Mouse (Mus musculus): ENCODE data around the gene Ccnj. TPM values are rescaled to one million over a fixed set of nuclear protein-coding genes. Genes with fewer than 3 reads are reported as not detected.

Ccnj gene
- polyA plus RNA-seq, 1 experiment from 2014 or later, result 42.6 TPM

- Histone ChIP-seq H3K9ac (ENCODE audit: low read length) (peak overlapping the region; percentile 78), H3K36me3 (ENCODE audit: control insufficient read depth, insufficient read depth, low read length) (no peaks in the 10 kb centered on the region), H3K9me3 (ENCODE audit: control insufficient read depth, low read length) (no peaks in the 10 kb centered on the region), H3K4me2 (peak overlapping the region; percentile 63), H3K27ac (ENCODE audit: low read depth, low read length) (peak overlapping the region; percentile 83), H3K4me3 (ENCODE audit: low read depth, low read length) (peak overlapping the region; percentile 53), H3K4me1 (ENCODE audit: control insufficient read depth, insufficient read depth, low read length) (no peaks in the 10 kb centered on the region), H3K27me3 (ENCODE audit: control insufficient read depth, insufficient read depth, low read length) (peaks cover 14% of the 10 kb centered on the region)
- peak; percentile 98 for ATAC-seq (ENCODE audit: low FRiP score)
- 2% methylated on average over 51 of the region's 51 CpGs for WGBS
- peak; percentile 100 for DNase-seq (ENCODE audit: low spot score, missing footprints)
Measured at GRCm38 (mm10) chr19:40872955-40873665, 42.0 kb downstream of the Ccnj start.

- Histone ChIP-seq H3K9ac (ENCODE audit: low read length) (no peak overlapping the region), H3K27ac (ENCODE audit: low read depth, low read length) (no peak overlapping the region), H3K4me1 (ENCODE audit: control insufficient read depth, insufficient read depth, low read length) (no peaks in the 10 kb centered on the region), H3K4me2 (no peak overlapping the region), H3K9me3 (ENCODE audit: control insufficient read depth, low read length) (no peaks in the 10 kb centered on the region), H3K4me3 (ENCODE audit: low read depth, low read length) (no peak overlapping the region), H3K27me3 (ENCODE audit: control insufficient read depth, insufficient read depth, low read length) (peaks cover 8% of the 10 kb centered on the region), H3K36me3 (ENCODE audit: control insufficient read depth, insufficient read depth, low read length) (no peaks in the 10 kb centered on the region)
- no peak for DNase-seq (ENCODE audit: low spot score, missing footprints)
- 88% methylated on average over 4 of the region's 4 CpGs for WGBS
- no peak for ATAC-seq (ENCODE audit: low FRiP score)
Measured at GRCm38 (mm10) chr19:40881700-40882099, 50.6 kb downstream of the Ccnj start.

GRCm38 (mm10) chr19:40888887-40889286 lies 57.8 kb downstream of the Ccnj start:
- Histone ChIP-seq H3K27ac (ENCODE audit: low read depth, low read length) (no peak overlapping the region), H3K4me1 (ENCODE audit: control insufficient read depth, insufficient read depth, low read length) (no peaks in the 10 kb centered on the region), H3K9me3 (ENCODE audit: control insufficient read depth, low read length) (no peaks in the 10 kb centered on the region; the same call in 1 of the 2 replicates), H3K27me3 (ENCODE audit: control insufficient read depth, insufficient read depth, low read length) (peaks cover 17% of the 10 kb centered on the region), H3K36me3 (ENCODE audit: control insufficient read depth, insufficient read depth, low read length) (no peaks in the 10 kb centered on the region), H3K4me2 (no peak overlapping the region), H3K9ac (ENCODE audit: low read length) (no peak overlapping the region), H3K4me3 (ENCODE audit: low read depth, low read length) (no peak overlapping the region)
- DNase-seq (ENCODE audit: low spot score, missing footprints) (no peak), ATAC-seq (ENCODE audit: low FRiP score) (no peak)
- WGBS, result 97% methylated on average over 1 of the region's 1 CpGs

- 43% methylated on average over 21 of the region's 21 CpGs for WGBS
- peak overlapping the region; percentile 79 for H3K4me3 ChIP-seq (ENCODE audit: low read depth, low read length)
- peak overlapping the region; percentile 91; the same call in 1 of the 2 replicates for H3K27ac ChIP-seq (ENCODE audit: low read depth, low read length)
- no peaks in the 10 kb centered on the region; the same call in 1 of the 2 replicates for H3K9me3 ChIP-seq (ENCODE audit: control insufficient read depth, low read length)
- H3K27me3 ChIP-seq (ENCODE audit: control insufficient read depth, insufficient read depth, low read length), result peaks cover 12% of the 10 kb centered on the region
- H3K4me2 ChIP-seq, result peak overlapping the region; percentile 41
- H3K36me3 ChIP-seq (ENCODE audit: control insufficient read depth, insufficient read depth, low read length), result no peaks in the 10 kb centered on the region
- peak; percentile 56 for ATAC-seq (ENCODE audit: low FRiP score)
- no peaks in the 10 kb centered on the region; the same call in 1 of the 2 replicates for H3K4me1 ChIP-seq (ENCODE audit: control insufficient read depth, insufficient read depth, low read length)
- H3K9ac ChIP-seq (ENCODE audit: low read length), result peak overlapping the region; percentile 90
- no peak for DNase-seq (ENCODE audit: low spot score, missing footprints)
Measured at GRCm38 (mm10) chr19:40894071-40894506, 63.0 kb downstream of the Ccnj start.

DNA sequence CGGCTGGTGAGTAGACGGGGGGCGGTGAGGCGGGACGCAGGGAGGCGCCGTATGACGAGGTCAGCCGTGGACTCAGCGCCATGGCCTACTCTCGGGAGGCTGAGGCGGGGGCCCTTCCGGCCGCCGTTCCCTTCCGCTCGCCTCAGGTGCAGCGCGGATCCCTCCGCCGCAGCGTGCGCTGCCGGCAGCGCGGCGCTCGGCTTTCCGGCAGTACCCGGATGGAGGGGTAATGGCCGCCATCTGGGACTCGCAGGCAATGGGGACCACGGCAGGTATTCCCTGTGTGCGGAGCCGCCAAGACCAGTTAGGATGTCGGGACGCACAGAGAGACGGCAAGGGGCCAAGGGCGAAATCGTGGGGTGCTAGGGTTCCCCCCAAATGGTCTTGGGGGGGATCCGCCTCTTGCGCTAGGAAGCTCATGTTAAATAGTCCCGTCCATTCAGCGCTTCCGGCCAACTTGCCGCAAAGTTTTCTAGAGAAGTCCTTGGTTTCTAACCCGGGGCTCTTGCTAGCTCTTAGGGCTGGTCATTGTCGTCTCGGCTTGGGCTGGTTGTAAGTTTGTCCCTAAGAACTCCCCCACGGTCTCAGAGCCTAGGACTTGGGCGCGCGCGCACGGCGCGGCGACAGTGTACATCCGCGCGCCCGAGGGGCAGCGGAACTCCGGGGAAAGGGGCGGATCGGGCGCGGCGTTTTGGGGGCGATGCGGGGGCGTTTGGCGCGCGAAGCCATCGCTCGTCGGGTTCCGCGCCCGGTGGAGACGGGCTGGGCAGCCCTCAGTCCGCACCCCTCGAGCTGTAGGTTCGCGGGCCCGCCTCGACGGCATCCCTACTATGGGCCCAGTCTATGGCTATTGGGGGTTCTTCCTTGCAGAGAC lies 63.7 kb downstream of the Ccnj start, which contains the start of gene Zfp518a:
Zfp518a (plus strand) TSS at position 187 of the 874 bp plus-strand sequence.
- H3K4me3 ChIP-seq (ENCODE audit: low read depth, low read length), result peak within 1 kb of the TSS; percentile 79
- no peaks in the 10 kb centered on the region; the same call in 1 of the 2 replicates for H3K4me1 ChIP-seq (ENCODE audit: control insufficient read depth, insufficient read depth, low read length)
- peak within 1 kb of the TSS; percentile 90 for H3K9ac ChIP-seq (ENCODE audit: low read length)
- DNase-seq (ENCODE audit: low spot score, missing footprints) (peak; percentile 99), ATAC-seq (ENCODE audit: low FRiP score) (peak; percentile 94)
- no peaks in the 10 kb centered on the region for H3K36me3 ChIP-seq (ENCODE audit: control insufficient read depth, insufficient read depth, low read length)
- under 1% methylated on average over 89 of the region's 89 CpGs for WGBS
- peak within 1 kb of the TSS; percentile 41 for H3K4me2 ChIP-seq
- no peaks in the 10 kb centered on the region; the same call in 1 of the 2 replicates for H3K9me3 ChIP-seq (ENCODE audit: control insufficient read depth, low read length)
- H3K27ac ChIP-seq (ENCODE audit: low read depth, low read length), result peak within 1 kb of the TSS; percentile 91
- H3K27me3 ChIP-seq (ENCODE audit: control insufficient read depth, insufficient read depth, low read length), result peaks cover 12% of the 10 kb centered on the region

GRCm38 (mm10) chr19:40895393-40895703 lies 64.3 kb downstream of the Ccnj start:
- Histone ChIP-seq H3K4me2 (peak overlapping the region; percentile 41), H3K4me3 (ENCODE audit: low read depth, low read length) (peak overlapping the region; percentile 79), H3K9me3 (ENCODE audit: control insufficient read depth, low read length) (no peaks in the 10 kb centered on the region; the same call in 1 of the 2 replicates), H3K27me3 (ENCODE audit: control insufficient read depth, insufficient read depth, low read length) (peaks cover 12% of the 10 kb centered on the region), H3K9ac (ENCODE audit: low read length) (peak overlapping the region; percentile 90), H3K36me3 (ENCODE audit: control insufficient read depth, insufficient read depth, low read length) (no peaks in the 10 kb centered on the region), H3K27ac (ENCODE audit: low read depth, low read length) (peak overlapping the region; percentile 91), H3K4me1 (ENCODE audit: control insufficient read depth, insufficient read depth, low read length) (no peaks in the 10 kb centered on the region; the same call in 1 of the 2 replicates)
- DNase-seq (ENCODE audit: low spot score, missing footprints) (no peak), ATAC-seq (ENCODE audit: low FRiP score) (no peak)
- 1% methylated on average over 6 of the region's 6 CpGs for WGBS

Small RNA genes lying within 50 kb of the gene (microRNA-seq; reads per million reads assigned to microRNA genes)
- gene Mir8092, result 1.3 reads per million

Other genes with a start within 250 kb of the Ccnj start
- gene Aldh18a1, start 242.8 kb upstream of the Ccnj start, polyA plus RNA-seq (2014; fragmentation: Nextera tagmentation; extraction: Ambion mirVana), result 67.0 and 75.4 TPM in 2 replicates
- gene Tctn3, start 219.0 kb upstream of the Ccnj start, polyA plus RNA-seq (2014; fragmentation: Nextera tagmentation; extraction: Ambion mirVana), result 10.9 and 12.1 TPM in 2 replicates
- gene Entpd1, start 218.9 kb upstream of the Ccnj start, polyA plus RNA-seq (2014; fragmentation: Nextera tagmentation; extraction: Ambion mirVana), result 7.2 and 9.2 TPM in 2 replicates
- gene Cc2d2b, start 82.5 kb upstream of the Ccnj start, polyA plus RNA-seq (2014; fragmentation: Nextera tagmentation; extraction: Ambion mirVana), result 0.22 and 0.72 TPM in 2 replicates
- gene Zfp518a, start 63.4 kb downstream of the Ccnj start, polyA plus RNA-seq (2014; fragmentation: Nextera tagmentation; extraction: Ambion mirVana), result 18.8 and 20.4 TPM in 2 replicates
- 0.19 and 0.56 TPM in 2 replicates for gene Blnk, start 163.3 kb downstream of the Ccnj start, polyA plus RNA-seq (2014; fragmentation: Nextera tagmentation; extraction: Ambion mirVana)
- gene Dntt, start 198.0 kb downstream of the Ccnj start, polyA plus RNA-seq (2014; fragmentation: Nextera tagmentation; extraction: Ambion mirVana), result 0.14 TPM in 1 of 2 replicates, not detected in the other
- not detected in 2 replicates for gene Opalin, start 245.8 kb downstream of the Ccnj start, polyA plus RNA-seq (2014; fragmentation: Nextera tagmentation; extraction: Ambion mirVana)